Comparison of ENCODE assay signal across 8 mouse cellular contexts in genomic region chr5:136953015-136953414, GRCm38 (mm10). TPM values are rescaled to one million over a fixed set of nuclear protein-coding genes. Genes with fewer than 3 reads are reported as not detected.
DNase-seq lines count a peak whose midpoint lies in the region; ATAC-seq lines count a peak whose summit lies in the region.

Fis1 (plus strand) TSS chr5:136953275.

- no peaks in the 10 kb centered on the region for H3K9me3 ChIP-seq in heart, embryonic 13.5 days
- no peaks in the 10 kb centered on the region for H3K9me3 ChIP-seq in liver, embryonic 12.5 days (replicated peaks)
- H3K9me3 ChIP-seq in stomach, embryonic 15.5 days, result no peaks in the 10 kb centered on the region

- H3K4me2 ChIP-seq in heart, embryonic 13.5 days, result peak within 1 kb of the TSS; percentile 80
- peak within 1 kb of the TSS; percentile 75 for H3K4me2 ChIP-seq in liver, embryonic 12.5 days
- H3K4me2 ChIP-seq in stomach, embryonic 15.5 days, result peak within 1 kb of the TSS; percentile 57

- peak within 1 kb of the TSS; percentile 92 for H3K9ac ChIP-seq in heart, embryonic 13.5 days
- peak within 1 kb of the TSS; percentile 62 for H3K9ac ChIP-seq in liver, embryonic 12.5 days
- peak within 1 kb of the TSS; percentile 76 for H3K9ac ChIP-seq in stomach, embryonic 15.5 days

- WGBS in heart, embryonic 13.5 days, result 0% methylated on average over 23 of the region's 23 CpGs
- WGBS in liver, embryonic 12.5 days (ENCODE audit: insufficient replicate concordance), result under 1% methylated on average over 23 of the region's 23 CpGs
- 0% methylated on average over 23 of the region's 23 CpGs for WGBS in stomach, embryonic 15.5 days

- H3K27me3 ChIP-seq in heart, embryonic 13.5 days (replicated peaks), result no peaks in the 10 kb centered on the region; the same call in 1 of the 2 replicates
- no peaks in the 10 kb centered on the region; the same call in 1 of the 2 replicates for H3K27me3 ChIP-seq in liver, embryonic 12.5 days (replicated peaks)
- no peaks in the 10 kb centered on the region for H3K27me3 ChIP-seq in stomach, embryonic 15.5 days (replicated peaks)

- ATAC-seq in erythroid progenitor cell, adult 5-6 weeks (replicated peaks; ENCODE audit: low FRiP score, poor library complexity, severe bottlenecking), result peak; percentile 100
- ATAC-seq in heart, embryonic 13.5 days (ENCODE audit: extremely low read depth, insufficient number of reproducible peaks, low FRiP score, low TSS enrichment), result peak; percentile 98
- ATAC-seq in liver, embryonic 12.5 days, result peak; percentile 98
- peak; percentile 99 for ATAC-seq in stomach, embryonic 15.5 days (ENCODE audit: insufficient read depth, low FRiP score, low read depth)

- DNase-seq in CD4-positive helper T cell, adult 2 months (ENCODE audit: low read depth, low spot score), result peak; percentile 76
- DNase-seq in brain, embryonic 18.5 days (ENCODE audit: low read depth, low spot score), result peak; percentile 95
- DNase-seq in kidney, postnatal 10 days, result peak; percentile 99
- DNase-seq in natural killer cell, adult 2 months (ENCODE audit: low spot score in 2 of 2), result peak; percentile 50 to 62

- H3K36me3 ChIP-seq in heart, embryonic 13.5 days, result peaks cover 6% of the 10 kb centered on the region
- peaks cover 6% of the 10 kb centered on the region; the same call in 1 of the 2 replicates for H3K36me3 ChIP-seq in liver, embryonic 12.5 days
- peaks cover 4% of the 10 kb centered on the region; the same call in 1 of the 2 replicates for H3K36me3 ChIP-seq in stomach, embryonic 15.5 days

- H3K4me3 ChIP-seq in heart, embryonic 13.5 days, result peak within 1 kb of the TSS; percentile 88
- peak within 1 kb of the TSS; percentile 69 for H3K4me3 ChIP-seq in liver, embryonic 12.5 days
- peak within 1 kb of the TSS; percentile 73 for H3K4me3 ChIP-seq in stomach, embryonic 15.5 days (replicated peaks)

- peak within 1 kb of the TSS; percentile 67 for H3K27ac ChIP-seq in heart, embryonic 13.5 days (replicated peaks)
- peak within 1 kb of the TSS; percentile 61; the same call in 1 of the 2 replicates for H3K27ac ChIP-seq in liver, embryonic 12.5 days
- peak within 1 kb of the TSS; percentile 60 for H3K27ac ChIP-seq in stomach, embryonic 15.5 days

- peaks cover 17% of the 10 kb centered on the region for H3K4me1 ChIP-seq in heart, embryonic 13.5 days
- H3K4me1 ChIP-seq in liver, embryonic 12.5 days, result peaks cover 37% of the 10 kb centered on the region
- peaks cover 10% of the 10 kb centered on the region for H3K4me1 ChIP-seq in stomach, embryonic 15.5 days

RNA-seq across cellular contexts. Expression of gene Fis1, which starts in this region (rescaled TPM):
- 149 and 151 TPM in 2 replicates for total RNA-seq in erythroid progenitor cell, adult 5-6 weeks (2015; ENCODE audit: low replicate concordance)
- total RNA-seq in erythroid progenitor cell, adult 5-6 weeks (2017; ENCODE audit: low replicate concordance), result 75.7 and 75.9 TPM in 2 replicates
- 249 and 252 TPM in 2 replicates for polyA plus RNA-seq in heart, embryonic 13.5 days (2015; fragmentation: Nextera tagmentation; extraction: Ambion mirVana)
- polyA plus RNA-seq in liver, embryonic 12.5 days (2016; fragmentation: Nextera tagmentation; extraction: Ambion mirVana), result 210 and 211 TPM in 2 replicates
- polyA plus RNA-seq in stomach, embryonic 15.5 days (2015; fragmentation: Nextera tagmentation; extraction: Ambion mirVana), result 246 and 259 TPM in 2 replicates

Comparison
In these comparisons a context has a peak if more than half of its experiments do, and no peak if none do; other contexts are left out.
1. Peak in every context shown above with its lines: DNase-seq, ATAC-seq, H3K4me3 ChIP-seq and H3K27ac ChIP-seq.